Mouse (Mus musculus) C2C12 (cell line): Measurements from ENCODE around the gene Gtf2i.

Experiments used
- CTCF ChIP-seq: IDR thresholded peaks from one replicate; pipeline ENCODE4 v1.5.1; 2011; ENCODE audit not compliant: control insufficient read depth, insufficient read depth, insufficient read length
- MAX ChIP-seq: IDR thresholded peaks from one replicate; pipeline ENCODE4 v1.6.1; 2011; ENCODE audit warnings: mild to moderate bottlenecking, control low read depth
- USF1 ChIP-seq: IDR thresholded peaks from one replicate; pipeline ENCODE4 v1.6.1; 2011; ENCODE audit warnings: low read depth, mild to moderate bottlenecking, control low read depth, moderate library complexity

DNA sequence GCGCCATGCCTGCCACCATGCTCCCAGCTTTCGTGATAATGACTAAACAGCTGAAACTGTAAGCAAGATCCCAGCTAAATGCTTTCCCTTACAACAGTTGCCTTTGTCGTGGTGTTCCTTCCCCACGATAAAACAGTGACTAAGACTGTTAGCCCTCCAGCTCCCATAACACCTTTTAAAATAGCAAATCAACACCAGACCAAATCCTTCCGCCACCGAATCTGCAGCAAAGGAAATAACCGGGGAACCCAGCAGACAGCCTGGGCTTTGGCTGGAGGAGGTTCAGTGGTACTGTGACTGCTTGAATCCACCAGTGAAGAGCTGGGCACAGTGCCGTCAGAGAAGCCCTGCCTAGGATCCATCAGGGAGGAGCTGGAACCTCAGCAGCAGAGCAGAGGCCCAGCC lies 65.3 kb downstream of the Gtf2i start:
- TF ChIP-seq CTCF (no peak), USF1 (no peak), MAX (no peak)
